Mouse (Mus musculus): Measurements from ENCODE around the gene Pik3r6. TPM values are rescaled to one million over a fixed set of nuclear protein-coding genes. Genes with fewer than 3 reads are reported as not detected.

Pik3r6 gene
- 1 to 10 TPM; 3.8 to 4.8 TPM for total RNA-seq (2021)
- long read RNA-seq, experiment 1, partial matches to known transcripts, result 0 of 3 reads
- long read RNA-seq, experiment 1, other reads (novel, unspliced or antisense), result 1 of 3 reads
- long read RNA-seq, experiment 2, partial matches to known transcripts, result 1 of 10 reads
- long read RNA-seq, experiment 2, other reads (novel, unspliced or antisense), result 4 of 10 reads

DNA sequence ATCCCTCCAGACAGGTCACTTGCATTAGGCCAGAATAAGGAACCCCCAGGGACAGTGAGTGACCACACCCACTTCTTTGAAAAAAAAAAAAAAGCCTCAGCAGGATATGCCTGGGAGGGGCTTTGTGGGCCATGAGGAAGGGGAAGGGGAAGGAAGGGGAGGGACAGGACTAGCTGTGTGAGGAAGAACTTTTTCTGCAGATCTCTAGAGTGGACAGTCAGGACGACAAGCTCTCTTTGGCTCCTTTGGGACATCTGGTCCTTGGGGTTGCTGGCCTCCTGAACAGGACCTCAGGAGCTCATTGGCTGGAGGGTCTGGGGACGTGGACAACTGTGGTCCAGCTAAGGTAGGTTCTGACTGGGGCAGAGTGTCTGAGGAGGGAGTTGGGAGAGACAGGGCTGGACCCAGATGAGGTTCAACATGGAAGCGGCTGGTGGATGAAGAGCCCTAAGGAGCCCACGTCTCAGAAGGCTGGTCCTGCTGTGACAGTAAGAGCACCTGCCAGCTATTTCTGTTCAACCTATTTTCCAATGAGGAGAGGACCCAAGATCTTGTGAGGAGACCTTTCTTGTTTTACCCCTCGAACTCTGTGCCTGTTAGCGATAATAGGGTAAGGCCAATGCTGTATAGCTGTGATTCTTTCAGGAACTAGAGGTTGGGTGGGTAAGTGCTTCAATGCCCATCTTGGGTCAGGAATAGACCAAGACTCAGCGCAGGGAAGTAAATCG is at the start of gene Pik3r6:
Pik3r6 (plus strand) TSS at position 118 of the 728 bp plus-strand sequence.
- DNase-seq (ENCODE audit: low spot score in 2 of 2), result peak in 1 of 2 experiments; percentile 10

DNA sequence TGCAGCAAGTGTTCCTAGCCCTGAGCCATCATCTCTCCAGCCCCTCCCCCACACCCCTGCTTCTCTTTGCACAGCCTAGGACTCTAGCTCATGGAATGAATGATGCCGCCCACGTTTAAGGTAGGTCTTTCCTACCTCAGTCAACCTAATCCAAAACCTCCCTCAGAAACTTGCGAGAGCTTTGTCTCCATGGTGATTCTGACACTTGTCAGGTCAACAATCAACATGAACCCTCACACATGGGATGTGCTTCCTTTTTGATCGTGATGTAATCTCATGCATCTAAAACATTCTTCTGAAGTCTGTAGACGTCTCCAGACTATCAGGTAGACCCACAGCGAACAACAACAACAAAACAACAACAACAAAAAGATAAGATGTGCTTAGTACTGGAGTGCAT is 49.5 kb upstream of the Pik3r6 start:
- DNase-seq (ENCODE audit: low spot score in 2 of 2), result no peak

DNA sequence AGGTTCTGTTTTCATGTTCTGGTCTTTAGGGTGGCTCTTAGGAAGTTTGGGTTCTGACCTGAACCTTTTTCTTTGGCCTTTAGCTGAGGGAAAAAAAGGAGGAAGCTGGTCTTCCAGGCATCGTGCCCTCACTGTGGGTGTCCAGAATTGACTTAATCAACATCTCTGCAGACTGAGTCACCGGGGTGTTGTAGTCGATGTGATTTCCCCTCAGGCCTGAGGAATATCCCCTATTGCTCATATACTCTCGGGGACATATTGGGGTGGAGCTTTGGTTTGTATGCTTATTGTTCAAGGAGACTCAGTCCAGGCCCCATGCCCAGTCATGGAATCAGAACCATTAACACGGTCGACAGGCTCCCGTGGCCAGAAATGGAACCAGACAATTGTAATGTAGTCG is 44.7 kb upstream of the Pik3r6 start:
- no peak for DNase-seq (ENCODE audit: low spot score in 2 of 2)

DNA sequence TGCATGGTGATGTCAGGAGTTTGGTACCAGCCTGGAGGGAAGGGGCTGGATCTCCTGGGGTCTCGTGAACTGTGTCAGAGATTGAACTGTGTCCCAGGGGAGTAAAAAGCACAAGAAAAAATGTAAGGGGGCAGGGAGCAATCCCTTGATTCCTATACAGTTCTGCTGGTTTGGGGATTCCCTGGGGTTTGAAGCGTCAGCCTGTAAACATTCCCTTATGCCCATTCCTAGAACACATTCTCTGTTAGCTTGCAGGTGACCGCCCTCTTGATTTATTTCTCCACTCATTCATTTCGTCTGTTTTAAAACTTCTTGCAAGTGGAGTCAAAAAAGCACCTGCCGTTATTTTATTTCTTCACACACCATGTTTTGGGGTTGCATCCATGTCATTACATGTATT is 43.8 kb upstream of the Pik3r6 start:
- DNase-seq (ENCODE audit: low spot score in 2 of 2), result no peak

DNA sequence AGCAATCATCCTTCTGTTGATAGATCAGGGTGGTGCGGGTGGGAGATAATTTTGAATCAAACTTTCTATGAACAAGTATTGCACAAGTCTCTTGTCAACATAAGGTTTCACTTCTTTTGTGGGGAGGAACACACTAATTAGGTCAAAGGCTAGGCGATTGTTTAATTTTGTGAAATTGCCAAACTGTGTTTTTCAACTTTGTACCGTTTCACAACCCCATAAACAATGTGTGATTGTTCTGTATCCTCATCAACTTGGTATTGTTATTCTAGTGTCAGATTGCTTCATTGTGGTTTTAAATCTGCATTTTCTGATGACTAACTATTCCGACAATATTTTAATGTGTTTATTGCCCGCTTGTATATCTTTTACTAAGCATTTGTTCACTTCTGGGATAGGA is 43.3 kb upstream of the Pik3r6 start:
- DNase-seq (ENCODE audit: low spot score in 2 of 2), result no peak

DNA sequence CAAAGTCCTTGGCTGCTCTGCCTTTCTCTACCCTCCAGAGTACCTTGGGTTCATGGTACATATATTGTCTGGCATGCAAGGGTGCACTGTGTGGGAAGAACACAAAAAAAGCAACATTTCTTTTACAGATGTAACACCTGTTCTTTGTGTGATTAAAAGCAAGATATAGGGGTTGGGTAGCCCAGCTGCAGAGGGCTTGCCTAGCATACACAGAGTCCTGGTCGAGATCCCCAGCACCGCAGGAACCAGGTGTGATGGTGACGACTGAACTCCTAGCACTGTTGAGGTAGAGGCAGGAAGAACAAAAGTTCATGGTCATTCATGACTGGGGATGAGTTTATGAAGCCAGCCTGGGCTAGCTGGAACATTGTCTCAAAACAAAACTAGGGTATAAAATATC is 40.1 kb upstream of the Pik3r6 start:
- DNase-seq (ENCODE audit: low spot score in 2 of 2), result no peak

DNA sequence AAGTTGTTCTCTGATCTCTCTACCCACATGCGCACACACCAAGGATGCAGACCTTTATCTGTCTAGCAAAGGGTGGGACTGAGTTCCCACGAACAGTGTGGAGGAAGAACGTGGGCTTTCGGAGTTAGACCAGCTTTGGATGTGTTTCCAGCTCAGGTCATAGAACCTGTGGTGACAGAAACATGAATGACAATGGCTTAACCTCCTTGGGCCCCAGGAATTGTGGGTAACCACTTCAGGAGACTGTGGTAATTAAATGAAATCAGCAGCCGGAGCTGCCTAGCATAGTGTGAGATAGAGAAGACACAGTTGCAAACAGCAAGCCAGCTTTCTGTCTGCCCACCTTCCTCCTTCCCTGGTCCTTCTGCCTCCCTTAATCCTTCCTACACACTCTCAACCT is 38.6 kb upstream of the Pik3r6 start:
- DNase-seq (ENCODE audit: low spot score in 2 of 2), result no peak

DNA sequence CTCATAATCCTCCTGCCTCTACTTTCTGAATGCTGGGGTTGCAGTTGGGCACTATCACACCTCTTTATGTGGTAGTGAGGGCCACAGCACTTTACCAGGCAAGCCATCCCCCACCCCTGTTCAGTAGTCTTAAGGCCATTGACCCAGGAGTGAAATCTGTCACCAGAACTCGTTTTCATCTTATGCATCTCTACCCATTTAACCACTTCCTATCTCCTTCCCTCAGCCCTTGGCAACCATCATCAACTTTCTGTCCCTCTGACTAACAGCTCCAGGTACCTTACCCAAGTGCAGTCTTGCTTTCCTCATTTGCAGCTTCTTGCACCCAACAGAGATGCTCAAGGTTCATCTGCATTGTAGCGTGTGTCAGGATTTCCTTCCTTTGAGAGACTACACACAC is 37.7 kb upstream of the Pik3r6 start:
- no peak for DNase-seq (ENCODE audit: low spot score in 2 of 2)

DNA sequence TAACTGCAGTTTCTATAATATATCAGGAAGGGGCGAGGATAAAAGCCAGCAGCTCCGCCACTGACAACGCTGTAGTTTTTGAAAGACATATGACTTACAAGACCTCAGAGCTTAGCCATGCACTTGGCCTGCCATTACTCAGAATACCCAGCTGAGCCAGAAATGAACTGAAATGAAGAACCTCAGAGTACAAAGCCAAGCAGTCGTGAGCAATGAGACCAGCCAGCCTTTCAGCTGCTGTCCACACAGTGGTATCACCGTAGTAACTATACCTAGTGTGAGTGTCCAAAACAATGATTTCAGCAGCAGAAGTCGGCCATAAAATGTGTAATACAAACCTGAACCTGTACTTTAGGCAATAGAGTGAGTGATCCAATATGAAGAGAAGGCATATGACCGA is 35.4 kb upstream of the Pik3r6 start:
- DNase-seq (ENCODE audit: low spot score in 2 of 2), result no peak

DNA sequence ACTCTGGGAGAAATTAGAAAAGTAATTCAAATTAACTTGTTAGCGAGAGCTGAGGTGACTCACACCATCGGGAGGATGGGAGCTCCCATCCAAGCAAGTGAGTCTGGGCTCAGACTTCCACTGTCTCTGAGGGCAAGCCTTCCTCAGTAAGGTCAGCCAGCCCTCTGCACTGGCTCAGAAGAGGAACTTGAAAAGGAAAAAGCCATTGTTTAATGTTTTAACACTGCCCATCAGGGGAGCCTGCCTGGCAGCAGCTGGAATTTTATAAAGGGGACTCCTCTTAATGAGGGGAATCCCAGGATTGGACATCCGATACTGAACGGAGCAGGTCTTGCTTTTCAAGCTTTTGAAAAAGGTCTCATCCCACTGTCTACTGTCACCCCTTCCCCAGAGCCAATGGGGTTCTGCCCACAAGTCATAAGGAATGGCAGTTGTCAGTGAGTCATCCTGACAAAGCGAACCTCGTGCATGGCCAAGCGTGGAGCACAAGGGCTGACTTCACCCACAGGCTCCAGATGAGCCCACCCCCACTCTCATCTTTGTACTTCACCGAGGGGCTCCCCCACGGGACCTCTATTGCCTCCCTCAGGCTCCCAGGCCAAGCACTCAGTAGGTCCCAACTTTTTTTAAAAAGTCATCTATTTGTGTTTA is 34.7 kb upstream of the Pik3r6 start:
- DNase-seq (ENCODE audit: low spot score in 2 of 2), result no peak

DNA sequence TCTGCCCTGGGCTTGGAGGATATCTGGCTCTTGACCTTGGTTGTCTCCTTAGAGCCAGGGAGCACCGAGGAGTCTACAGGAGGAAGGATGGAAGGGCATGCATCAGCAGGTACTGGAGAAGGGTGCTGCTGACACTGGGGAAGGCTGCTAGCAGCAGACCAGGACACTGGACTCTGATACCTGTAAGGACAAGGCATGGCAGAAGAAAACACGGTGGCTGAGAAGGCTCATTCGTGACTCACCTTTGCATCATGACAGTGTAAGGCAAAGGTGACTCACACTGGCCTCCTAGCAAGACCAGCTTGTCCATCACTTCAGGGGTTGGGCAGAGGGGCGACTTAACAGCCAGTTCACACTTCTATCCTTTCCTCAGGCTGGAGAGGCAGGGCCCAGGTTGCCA is 33.9 kb upstream of the Pik3r6 start:
- DNase-seq (ENCODE audit: low spot score in 2 of 2), result no peak

DNA sequence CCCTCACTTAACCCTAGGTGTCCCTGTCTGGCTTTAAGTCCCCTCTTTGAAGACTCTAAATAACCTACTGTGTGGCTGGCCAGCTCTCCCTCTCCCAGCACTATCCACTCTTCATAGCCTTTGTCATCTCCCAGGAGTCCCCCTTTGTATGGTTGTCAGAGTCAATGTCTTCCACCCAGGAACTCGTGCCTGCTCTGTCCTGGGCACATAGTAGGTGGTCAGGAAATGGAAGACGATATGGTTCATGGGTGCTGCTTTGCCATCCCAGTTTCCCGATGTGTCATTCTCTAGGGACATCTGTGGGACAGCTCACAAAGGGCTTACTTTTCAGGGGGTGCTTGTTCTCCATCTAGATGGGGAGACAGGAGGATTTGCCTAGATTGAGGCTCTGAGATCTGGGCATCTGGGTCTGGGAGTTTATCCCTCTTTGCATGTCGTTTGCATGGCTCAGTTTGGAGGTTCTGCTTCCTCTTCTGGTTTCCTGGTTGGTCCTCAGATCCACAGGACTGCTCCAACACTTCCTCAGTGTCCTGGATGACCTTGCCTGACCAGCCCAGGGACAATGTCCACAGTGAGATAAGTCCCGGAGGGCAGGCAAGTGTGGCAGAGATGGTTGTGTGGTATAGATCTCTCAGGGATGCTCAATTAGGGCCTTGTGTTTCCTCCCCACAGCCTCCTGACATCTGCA is 30.5 kb upstream of the Pik3r6 start:
- DNase-seq (ENCODE audit: low spot score in 2 of 2), result no peak

DNA sequence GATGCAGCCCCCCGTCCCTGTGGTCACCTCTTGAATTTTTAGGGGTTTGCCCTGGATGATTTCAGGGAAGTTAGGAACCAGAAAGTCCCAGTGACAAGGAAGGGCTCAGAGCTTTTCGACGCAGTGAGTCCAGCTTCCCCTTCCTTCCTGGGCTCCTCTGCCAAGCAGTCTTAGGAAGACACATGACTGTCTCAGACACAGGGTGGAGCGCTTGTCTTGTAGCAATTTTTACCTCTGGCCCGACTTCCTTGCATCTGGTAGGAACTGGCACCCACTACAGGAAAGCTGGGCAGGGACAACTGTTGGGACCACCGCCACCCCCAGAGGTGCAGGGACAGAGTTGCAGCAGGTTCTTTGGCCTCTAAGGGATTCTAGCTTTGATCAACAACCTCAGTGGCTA is 28.2 kb upstream of the Pik3r6 start:
- no peak for DNase-seq (ENCODE audit: low spot score in 2 of 2)

DNA sequence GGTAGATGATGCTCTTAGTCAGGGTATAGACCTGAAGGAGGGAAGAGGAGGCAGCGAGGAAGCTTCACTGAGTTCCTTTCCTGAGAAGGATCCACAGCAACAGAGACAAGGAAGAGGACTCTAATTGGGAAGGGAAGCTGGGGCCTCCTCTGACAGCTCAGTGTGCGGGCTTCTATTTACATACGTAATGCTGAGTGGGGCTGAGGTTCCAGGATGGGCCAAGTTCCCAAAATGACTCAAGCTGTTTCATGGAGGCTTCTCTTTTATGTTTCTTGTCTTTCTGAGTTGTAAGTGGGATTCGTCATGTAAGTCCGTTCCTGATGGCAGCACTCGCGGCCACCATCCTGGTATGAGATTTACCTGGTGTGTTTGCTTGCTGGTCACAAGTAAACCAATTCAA is 27.1 kb upstream of the Pik3r6 start:
- no peak for DNase-seq (ENCODE audit: low spot score in 2 of 2)

DNA sequence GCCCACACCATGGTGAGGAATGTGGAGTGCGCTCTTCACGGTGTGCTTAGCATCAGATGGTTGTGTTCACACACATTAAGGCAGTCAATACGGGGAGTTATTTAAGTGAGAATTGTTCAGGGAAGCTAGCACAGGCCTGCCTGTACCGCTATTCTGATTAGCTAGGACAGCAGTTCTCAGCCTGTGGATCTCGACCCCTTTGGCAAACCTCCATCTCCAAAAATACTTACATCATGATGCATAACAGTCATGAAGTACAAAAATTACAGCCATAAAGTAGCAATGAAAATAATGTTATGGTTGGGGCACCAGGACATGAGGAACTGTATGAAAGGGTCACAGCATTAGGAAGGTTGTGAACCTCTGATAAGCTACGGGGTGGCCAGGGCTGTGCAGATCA is 25.2 kb upstream of the Pik3r6 start:
- no peak for DNase-seq (ENCODE audit: low spot score in 2 of 2)

DNA sequence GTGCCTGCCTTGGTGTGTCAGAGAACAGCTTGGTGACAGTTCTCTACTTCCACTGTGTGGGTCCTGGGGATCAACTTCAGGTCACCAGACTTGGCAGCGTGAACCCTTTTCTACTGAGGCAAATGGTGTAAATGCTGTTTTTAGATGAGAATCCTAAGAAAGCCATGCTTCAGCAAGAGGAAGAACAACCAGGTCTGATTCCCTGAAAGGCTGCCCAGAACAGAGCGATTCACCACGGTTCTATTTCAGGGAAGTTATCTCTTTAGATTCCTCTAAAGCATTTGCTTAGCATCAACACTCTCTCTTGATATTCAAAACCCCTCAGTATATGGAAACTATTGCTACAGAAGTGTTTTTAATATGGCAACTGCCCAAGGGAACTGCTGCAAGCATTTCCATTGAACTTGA is 24.2 kb upstream of the Pik3r6 start:
- no peak for DNase-seq (ENCODE audit: low spot score in 2 of 2)

DNA sequence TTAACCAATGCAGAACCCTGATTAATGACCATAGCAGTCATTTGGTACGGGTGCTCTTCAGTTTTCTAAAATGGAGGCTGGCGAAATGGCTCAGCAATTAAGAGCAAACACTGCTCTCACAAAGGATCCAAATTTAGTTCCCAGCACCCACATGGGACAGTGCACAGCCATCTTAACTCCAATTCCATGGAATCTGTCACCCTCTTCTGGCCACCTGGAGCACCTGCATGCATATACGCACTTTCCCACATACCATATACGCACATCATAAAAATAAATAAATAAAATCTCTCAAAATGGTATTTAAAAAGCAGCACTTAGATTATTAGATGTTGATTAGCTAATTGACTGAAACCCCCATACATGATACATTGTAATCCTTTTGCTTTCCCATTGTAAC is 22.2 kb upstream of the Pik3r6 start:
- DNase-seq (ENCODE audit: low spot score in 2 of 2), result no peak

DNA sequence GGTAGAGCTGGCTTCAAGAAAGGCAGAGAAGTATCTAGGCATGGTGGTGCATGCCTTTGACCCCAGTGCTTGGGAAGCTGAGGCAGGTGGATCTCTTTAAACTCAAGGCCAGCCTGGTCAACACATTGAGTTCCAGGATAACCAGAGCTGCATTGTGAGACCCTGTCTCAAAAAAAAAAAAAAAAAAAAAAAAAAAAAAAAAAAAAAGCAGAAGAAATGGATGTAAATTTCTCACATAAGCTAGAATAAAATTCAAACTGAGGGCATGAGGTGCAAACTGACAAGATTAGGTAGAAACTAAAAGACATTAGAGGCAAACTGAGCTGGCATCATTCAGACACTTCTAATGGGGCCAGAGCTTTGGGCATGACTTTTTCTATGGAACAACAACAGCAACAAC is 20.8 kb upstream of the Pik3r6 start:
- no peak for DNase-seq (ENCODE audit: low spot score in 2 of 2)

DNA sequence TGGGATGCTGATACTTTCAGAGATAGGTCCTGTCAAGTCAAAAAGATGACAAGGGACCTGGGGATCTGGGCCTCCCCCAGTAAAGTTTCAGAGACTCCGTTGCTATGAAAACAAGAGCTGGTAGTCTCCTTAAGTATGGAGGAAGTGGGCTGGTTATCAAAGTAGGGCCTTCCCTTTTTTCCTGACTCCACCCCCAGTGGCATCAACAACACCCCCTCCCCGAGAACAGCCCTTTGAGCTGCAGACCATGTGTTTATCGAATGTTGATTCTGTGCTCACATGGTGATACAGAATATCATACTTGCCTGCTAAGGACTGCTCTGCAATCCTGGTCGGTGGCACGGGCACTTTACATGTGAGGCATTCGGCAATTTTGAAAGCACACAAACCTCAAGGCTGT is 19.6 kb upstream of the Pik3r6 start:
- DNase-seq (ENCODE audit: low spot score in 2 of 2), result no peak

DNA sequence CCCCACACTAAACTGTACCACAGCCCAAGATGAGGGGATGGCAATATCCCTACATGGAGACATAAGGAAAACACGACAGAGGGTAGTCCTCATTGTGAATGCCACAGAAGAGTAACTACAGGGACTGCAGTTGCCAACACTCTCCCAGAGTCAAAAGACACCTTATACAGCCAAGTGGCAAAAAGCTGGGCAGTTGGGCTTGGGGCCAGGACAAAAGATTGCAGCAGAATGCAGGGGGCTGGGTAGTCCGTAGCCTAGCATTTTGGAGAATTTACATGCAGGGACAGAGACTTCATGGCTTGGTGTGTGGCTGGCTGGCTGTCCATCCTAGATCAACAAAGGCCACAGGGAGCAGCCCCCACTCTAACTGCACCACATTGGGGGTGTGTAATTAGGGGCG is 18.4 kb upstream of the Pik3r6 start:
- no peak for DNase-seq (ENCODE audit: low spot score in 2 of 2)

DNA sequence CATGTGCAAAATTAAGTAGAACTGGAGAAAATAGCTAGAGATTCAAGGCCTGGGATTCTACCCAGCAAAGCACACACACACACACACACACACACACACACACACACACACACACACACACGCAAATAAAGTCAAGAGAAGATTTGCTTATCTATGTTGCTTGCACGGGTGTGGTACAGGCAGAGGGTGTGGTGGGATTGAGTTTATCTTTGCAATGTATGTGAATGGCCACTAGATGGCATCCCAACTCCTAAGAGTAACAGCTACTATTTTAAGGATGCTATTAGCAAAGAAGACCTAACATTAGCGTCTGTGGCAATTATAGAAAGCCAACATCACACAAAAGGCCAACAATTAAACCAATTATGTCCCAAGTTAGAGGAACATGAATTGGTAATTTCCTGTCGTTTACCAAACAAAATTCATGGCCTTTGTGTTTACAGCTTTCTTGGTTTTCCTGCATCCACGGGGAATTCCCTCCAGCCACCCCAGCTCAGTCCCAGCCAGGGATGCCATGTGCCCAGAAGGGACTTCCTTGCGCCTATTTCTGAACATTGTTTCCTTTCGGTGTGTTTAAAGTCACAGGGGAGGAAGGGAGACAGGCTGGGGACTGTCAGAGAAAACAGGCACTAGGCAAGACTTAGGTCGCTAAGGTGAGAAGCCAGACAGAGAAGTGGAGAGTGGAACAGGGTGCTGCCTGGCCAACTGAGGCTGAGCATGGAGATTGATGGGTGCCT is 17.4 kb upstream of the Pik3r6 start:
- no peak for DNase-seq (ENCODE audit: low spot score in 2 of 2)

DNA sequence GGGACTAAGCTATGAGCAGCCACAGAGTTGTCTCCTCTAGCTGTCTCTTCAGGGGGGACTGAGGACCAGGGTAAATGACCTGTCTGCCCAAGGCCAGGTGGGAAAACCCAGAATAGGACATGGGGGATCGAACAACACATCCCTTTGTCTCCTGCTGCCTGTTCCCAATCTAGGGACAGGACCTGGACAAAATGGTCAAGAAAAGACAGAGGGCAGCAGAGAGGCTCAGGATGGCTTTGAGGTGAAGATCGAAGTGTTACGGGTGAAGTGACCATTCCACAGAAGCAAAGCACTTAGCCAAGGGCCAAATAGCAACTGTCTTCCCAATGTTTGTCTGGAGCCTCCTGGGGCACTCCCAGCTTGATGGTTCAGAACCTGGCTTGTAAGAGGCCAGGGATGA is 16.7 kb upstream of the Pik3r6 start:
- no peak for DNase-seq (ENCODE audit: low spot score in 2 of 2)
